8 mouse cellular contexts compared by ENCODE assay signal in the genomic region with DNA sequence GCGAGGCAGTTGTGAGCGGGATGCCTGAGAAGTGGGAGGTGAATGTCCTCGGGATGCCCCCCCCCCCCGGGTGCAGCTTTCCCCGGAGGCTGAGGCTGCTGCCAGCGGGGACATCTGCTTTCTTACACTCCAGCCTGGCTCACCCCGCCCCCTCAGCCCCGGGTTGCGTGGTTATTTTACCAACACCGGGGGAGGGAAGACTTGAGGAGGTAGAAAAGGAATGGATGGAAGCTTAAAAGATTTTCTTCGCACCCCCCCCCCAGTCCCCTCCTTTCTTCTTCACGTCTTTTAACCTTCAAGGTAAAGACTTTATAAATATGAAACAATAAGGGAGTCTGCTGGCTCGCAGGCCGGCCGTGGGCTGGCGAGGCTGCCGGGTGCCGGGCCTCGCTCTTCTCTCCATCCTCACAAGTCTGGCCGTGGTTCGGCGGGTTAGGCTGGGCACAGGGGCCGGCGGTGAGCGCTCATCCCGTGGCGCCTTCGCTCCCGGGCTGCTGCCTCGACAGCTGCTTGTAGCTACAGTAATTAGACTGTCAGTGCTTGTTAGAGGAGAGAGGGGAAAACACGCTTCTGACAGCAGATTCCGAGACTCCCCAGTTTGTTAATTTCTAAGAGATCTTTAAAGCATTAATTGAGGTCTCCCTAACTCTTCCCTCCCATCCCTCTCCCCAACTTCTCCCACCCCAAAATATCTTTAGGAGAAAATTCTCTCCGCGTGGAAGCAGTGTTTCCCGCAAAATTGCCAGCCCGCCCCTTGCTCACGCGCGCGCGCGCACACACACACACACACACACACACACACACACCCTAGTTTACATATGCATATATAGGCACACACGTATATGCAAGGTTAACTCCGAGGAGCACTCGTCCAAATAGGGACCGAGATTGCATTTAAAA. TPM values are rescaled to one million over a fixed set of nuclear protein-coding genes. Genes with fewer than 3 reads are reported as not detected.
DNase-seq lines count a peak whose midpoint lies in the region; ATAC-seq lines count a peak whose summit lies in the region.

No protein-coding gene starts in this region.

- no peak overlapping the region for H3K27ac ChIP-seq in kidney, embryonic 16.5 days (ENCODE audit: low read length)
- no peak overlapping the region for H3K27ac ChIP-seq in limb, embryonic 15.5 days
- 0 out of 2 replicates have a peak overlapping the region, but pooled peaks have one; percentile 67 for H3K27ac ChIP-seq in neural tube, embryonic 11.5 days (ENCODE audit: low read depth, low read length)

- no peaks in the 10 kb centered on the region for H3K36me3 ChIP-seq in kidney, embryonic 16.5 days (ENCODE audit: insufficient read depth, low read length)
- H3K36me3 ChIP-seq in limb, embryonic 15.5 days: no peaks in the 10 kb centered on the region
- H3K36me3 ChIP-seq in neural tube, embryonic 11.5 days (ENCODE audit: control insufficient read depth, insufficient read depth, low read length): no peaks in the 10 kb centered on the region

- DNase-seq in urinary bladder, postnatal 14 days (ENCODE audit: low spot score): peak; percentile 20
- no peak for DNase-seq in urinary bladder, postnatal 10 days (ENCODE audit: low spot score)
- DNase-seq in gastrocnemius, postnatal 14 days: peak; percentile 41
- DNase-seq in neural tube, embryonic 11.5 days (ENCODE audit: low spot score): peak; percentile 66
- no peak for DNase-seq in adipocyte (ENCODE audit: low spot score)

- 0 out of 2 replicates have a peak, but pooled peaks have one; percentile 23 for ATAC-seq in common myeloid progenitor, adult 5-6 weeks (replicated peaks; ENCODE audit: low read depth, poor library complexity, severe bottlenecking)
- ATAC-seq in kidney, embryonic 16.5 days (ENCODE audit: low FRiP score, low TSS enrichment): peak; percentile 70
- ATAC-seq in limb, embryonic 15.5 days (ENCODE audit: insufficient number of reproducible peaks, low FRiP score, low TSS enrichment, low read depth): 0 out of 2 replicates have a peak, but pooled peaks have one; percentile 40
- ATAC-seq in neural tube, embryonic 11.5 days (ENCODE audit: insufficient read depth, low FRiP score, low TSS enrichment): peak; percentile 59

- H3K9ac ChIP-seq in kidney, embryonic 16.5 days (replicated peaks; ENCODE audit: low read length): peak overlapping the region; percentile 73
- H3K9ac ChIP-seq in limb, embryonic 15.5 days: peak overlapping the region; percentile 28; the same call in 1 of the 2 replicates
- peak overlapping the region; percentile 70 for H3K9ac ChIP-seq in neural tube, embryonic 11.5 days (ENCODE audit: low read length)

- peak overlapping the region; percentile 62 for H3K4me3 ChIP-seq in kidney, embryonic 16.5 days (ENCODE audit: low read length)
- peak overlapping the region; percentile 59 for H3K4me3 ChIP-seq in limb, embryonic 15.5 days
- peak overlapping the region; percentile 54 for H3K4me3 ChIP-seq in neural tube, embryonic 11.5 days (ENCODE audit: low read depth, low read length)

- intact Hi-C loops in gastrocnemius, postnatal 14 days (cut with DNase I; ENCODE audit: low total_unique reads): no loop called here

- H3K9me3 ChIP-seq in kidney, embryonic 16.5 days (ENCODE audit: low read length): no peaks in the 10 kb centered on the region
- H3K9me3 ChIP-seq in limb, embryonic 15.5 days: no peaks in the 10 kb centered on the region
- H3K9me3 ChIP-seq in neural tube, embryonic 11.5 days (ENCODE audit: control insufficient read depth, low read length): no peaks in the 10 kb centered on the region

- peaks cover 11% of the 10 kb centered on the region for H3K4me1 ChIP-seq in kidney, embryonic 16.5 days (ENCODE audit: insufficient read depth, low read length)
- peaks cover 21% of the 10 kb centered on the region for H3K4me1 ChIP-seq in limb, embryonic 15.5 days
- peaks cover 4% of the 10 kb centered on the region; the same call in 1 of the 2 replicates for H3K4me1 ChIP-seq in neural tube, embryonic 11.5 days (ENCODE audit: control insufficient read depth, insufficient read depth, low read length)

- under 1% methylated on average over 46 of the region's 46 CpGs for WGBS in kidney, embryonic 16.5 days
- under 1% methylated on average over 45 of the region's 46 CpGs for WGBS in limb, embryonic 15.5 days
- WGBS in neural tube, embryonic 11.5 days: under 1% methylated on average over 46 of the region's 46 CpGs

- H3K27me3 ChIP-seq in kidney, embryonic 16.5 days (ENCODE audit: insufficient read depth, low read length): peaks cover 8% of the 10 kb centered on the region; the same call in 1 of the 2 replicates
- H3K27me3 ChIP-seq in limb, embryonic 15.5 days: peaks cover 14% of the 10 kb centered on the region
- no peaks in the 10 kb centered on the region for H3K27me3 ChIP-seq in neural tube, embryonic 11.5 days (ENCODE audit: control insufficient read depth, insufficient read depth, low read length)

- peak overlapping the region; percentile 99 for H3K4me2 ChIP-seq in kidney, embryonic 16.5 days (replicated peaks; ENCODE audit: low read depth, low read length)
- peak overlapping the region; percentile 98 for H3K4me2 ChIP-seq in limb, embryonic 15.5 days
- H3K4me2 ChIP-seq in neural tube, embryonic 11.5 days (ENCODE audit: low read depth): peak overlapping the region; percentile 92

RNA-seq across cellular contexts. Expression of a gene that starts 55.9 kb away (rescaled TPM):
- total RNA-seq in common myeloid progenitor, adult 5-6 weeks (2017): 174 and 181 TPM in 2 replicates
- total RNA-seq in gastrocnemius, postnatal 14 days (2021): 10 to 100 TPM; 72.7 to 83.0 TPM
- polyA plus RNA-seq in kidney, embryonic 16.5 days (2015; fragmentation: Nextera tagmentation; extraction: Ambion mirVana): 178 and 183 TPM in 2 replicates
- 158 and 167 TPM in 2 replicates for polyA plus RNA-seq in limb, embryonic 15.5 days (2015; fragmentation: Nextera tagmentation; extraction: Ambion mirVana)
- polyA plus RNA-seq in neural tube, embryonic 11.5 days (2014; fragmentation: Nextera tagmentation; extraction: Ambion mirVana): 268 TPM in 2 replicates

Comparison
In these comparisons a context has a peak if more than half of its experiments do, and no peak if none do; other contexts are left out.
1. DNase-seq: peak in urinary bladder, postnatal 14 days (single experiment), gastrocnemius, postnatal 14 days (single experiment) and neural tube, embryonic 11.5 days (single experiment); none in urinary bladder, postnatal 10 days (single experiment) and adipocyte (single experiment).
2. Peak in every context shown above with its lines, with median percentiles within 50 percentile points of each other: ATAC-seq, H3K4me2 ChIP-seq, H3K4me3 ChIP-seq and H3K9ac ChIP-seq.